Mouse (Mus musculus): ENCODE results near the gene Fndc3b. TPM values are rescaled to one million over a fixed set of nuclear protein-coding genes. Genes with fewer than 3 reads are reported as not detected.
A peak's percentile ranks its signal among the peaks of the same experiment; 100 is the strongest.

Fndc3b gene
- polyA plus RNA-seq, 1 experiment, result 0.78 TPM

- no peaks in the 10 kb centered on the region for H3K36me3 ChIP-seq (replicated peaks; ENCODE audit: low read length)
- no peaks in the 10 kb centered on the region for H3K4me1 ChIP-seq
- H3K27me3 ChIP-seq (replicated peaks), result no peaks in the 10 kb centered on the region
- no peak for TF ChIP-seq GATA1 (IDR thresholded peaks at IDR 0.05; ENCODE audit: borderline replicate concordance, low read length)
- TF ChIP-seq FLI1 (IDR thresholded peaks at IDR 0.05; ENCODE audit: low read length), result no peak
- H3K9me3 ChIP-seq, result peaks cover 7% of the 10 kb centered on the region; the same call in 1 of the 2 replicates
- no peak overlapping the region for H3K4me3 ChIP-seq (replicated peaks)
These were observed 156.8 kb downstream of the Fndc3b start for GRCm38 (mm10) chr3:27554325-27554724.

GRCm38 (mm10) chr3:27553781-27554180, 157.3 kb downstream of the Fndc3b start:
- TF ChIP-seq GATA1 (IDR thresholded peaks at IDR 0.05; ENCODE audit: borderline replicate concordance, low read length) (no peak), FLI1 (IDR thresholded peaks at IDR 0.05; ENCODE audit: low read length) (no peak)
- Histone ChIP-seq H3K36me3 (replicated peaks; ENCODE audit: low read length) (no peaks in the 10 kb centered on the region), H3K27me3 (replicated peaks) (no peaks in the 10 kb centered on the region), H3K9me3 (peaks cover 7% of the 10 kb centered on the region; the same call in 1 of the 2 replicates), H3K4me1 (no peaks in the 10 kb centered on the region), H3K4me3 (replicated peaks) (no peak overlapping the region)

- TF ChIP-seq FLI1 (IDR thresholded peaks at IDR 0.05; ENCODE audit: low read length), result no peak
- TF ChIP-seq GATA1 (IDR thresholded peaks at IDR 0.05; ENCODE audit: borderline replicate concordance, low read length), result no peak
- Histone ChIP-seq H3K27me3 (replicated peaks) (peaks cover 2% of the 10 kb centered on the region), H3K36me3 (replicated peaks; ENCODE audit: low read length) (no peaks in the 10 kb centered on the region), H3K9me3 (peaks cover 9% of the 10 kb centered on the region; the same call in 1 of the 2 replicates), H3K4me3 (replicated peaks) (no peak overlapping the region), H3K4me1 (no peaks in the 10 kb centered on the region)
These were observed 160.1 kb downstream of the Fndc3b start for GRCm38 (mm10) chr3:27551005-27551404.

GRCm38 (mm10) chr3:27550409-27550808, 160.7 kb downstream of the Fndc3b start:
- Histone ChIP-seq H3K4me1 (no peaks in the 10 kb centered on the region), H3K4me3 (replicated peaks) (no peak overlapping the region), H3K27me3 (replicated peaks) (peaks cover 2% of the 10 kb centered on the region), H3K36me3 (replicated peaks; ENCODE audit: low read length) (no peaks in the 10 kb centered on the region), H3K9me3 (peaks cover 9% of the 10 kb centered on the region; the same call in 1 of the 2 replicates)
- no peak for TF ChIP-seq GATA1 (IDR thresholded peaks at IDR 0.05; ENCODE audit: borderline replicate concordance, low read length)
- no peak for TF ChIP-seq FLI1 (IDR thresholded peaks at IDR 0.05; ENCODE audit: low read length)

GRCm38 (mm10) chr3:27545651-27546050, 165.5 kb downstream of the Fndc3b start:
- Histone ChIP-seq H3K4me1 (no peaks in the 10 kb centered on the region), H3K27me3 (replicated peaks) (peaks cover 2% of the 10 kb centered on the region), H3K36me3 (replicated peaks; ENCODE audit: low read length) (no peaks in the 10 kb centered on the region), H3K4me3 (replicated peaks) (no peak overlapping the region), H3K9me3 (0 out of 2 replicates have a peak, but pooled peaks cover 2% of the 10 kb centered on the region)
- TF ChIP-seq FLI1 (IDR thresholded peaks at IDR 0.05; ENCODE audit: low read length) (no peak), GATA1 (IDR thresholded peaks at IDR 0.05; ENCODE audit: borderline replicate concordance, low read length) (no peak)

GRCm38 (mm10) chr3:27544061-27544460, 167.0 kb downstream of the Fndc3b start:
- Histone ChIP-seq H3K4me1 (no peaks in the 10 kb centered on the region), H3K4me3 (replicated peaks) (no peak overlapping the region), H3K36me3 (replicated peaks; ENCODE audit: low read length) (no peaks in the 10 kb centered on the region), H3K9me3 (0 out of 2 replicates have a peak, but pooled peaks cover 2% of the 10 kb centered on the region), H3K27me3 (replicated peaks) (peaks cover 2% of the 10 kb centered on the region)
- TF ChIP-seq GATA1 (IDR thresholded peaks at IDR 0.05; ENCODE audit: borderline replicate concordance, low read length) (no peak), FLI1 (IDR thresholded peaks at IDR 0.05; ENCODE audit: low read length) (no peak)

GRCm38 (mm10) chr3:27541841-27542240, 169.3 kb downstream of the Fndc3b start:
- H3K27me3 ChIP-seq (replicated peaks), result peaks cover 2% of the 10 kb centered on the region
- TF ChIP-seq GATA1 (IDR thresholded peaks at IDR 0.05; ENCODE audit: borderline replicate concordance, low read length) (no peak), FLI1 (IDR thresholded peaks at IDR 0.05; ENCODE audit: low read length) (no peak)
- peak overlapping the region; percentile 23 for H3K4me3 ChIP-seq (replicated peaks)
- H3K36me3 ChIP-seq (replicated peaks; ENCODE audit: low read length), result no peaks in the 10 kb centered on the region
- no peaks in the 10 kb centered on the region for H3K4me1 ChIP-seq
- H3K9me3 ChIP-seq, result 0 out of 2 replicates have a peak, but pooled peaks cover 4% of the 10 kb centered on the region

- Histone ChIP-seq H3K4me3 (replicated peaks) (no peak overlapping the region), H3K36me3 (replicated peaks; ENCODE audit: low read length) (no peaks in the 10 kb centered on the region), H3K27me3 (replicated peaks) (no peaks in the 10 kb centered on the region), H3K4me1 (no peaks in the 10 kb centered on the region), H3K9me3 (0 out of 2 replicates have a peak, but pooled peaks cover 3% of the 10 kb centered on the region)
- TF ChIP-seq GATA1 (IDR thresholded peaks at IDR 0.05; ENCODE audit: borderline replicate concordance, low read length), result no peak
- TF ChIP-seq FLI1 (IDR thresholded peaks at IDR 0.05; ENCODE audit: low read length), result no peak
These were observed 169.9 kb downstream of the Fndc3b start for GRCm38 (mm10) chr3:27541181-27541580.

GRCm38 (mm10) chr3:27534208-27534607, 176.9 kb downstream of the Fndc3b start:
- TF ChIP-seq FLI1 (IDR thresholded peaks at IDR 0.05; ENCODE audit: low read length), result no peak
- no peak for TF ChIP-seq GATA1 (IDR thresholded peaks at IDR 0.05; ENCODE audit: borderline replicate concordance, low read length)
- Histone ChIP-seq H3K4me3 (replicated peaks) (no peak overlapping the region), H3K4me1 (no peaks in the 10 kb centered on the region), H3K36me3 (replicated peaks; ENCODE audit: low read length) (no peaks in the 10 kb centered on the region), H3K27me3 (replicated peaks) (no peaks in the 10 kb centered on the region), H3K9me3 (0 out of 2 replicates have a peak, but pooled peaks cover 3% of the 10 kb centered on the region)

GRCm38 (mm10) chr3:27533721-27534120, 177.4 kb downstream of the Fndc3b start:
- H3K36me3 ChIP-seq (replicated peaks; ENCODE audit: low read length), result no peaks in the 10 kb centered on the region
- TF ChIP-seq GATA1 (IDR thresholded peaks at IDR 0.05; ENCODE audit: borderline replicate concordance, low read length) (no peak), FLI1 (IDR thresholded peaks at IDR 0.05; ENCODE audit: low read length) (no peak)
- H3K4me3 ChIP-seq (replicated peaks), result no peak overlapping the region
- no peaks in the 10 kb centered on the region for H3K27me3 ChIP-seq (replicated peaks)
- H3K9me3 ChIP-seq, result 0 out of 2 replicates have a peak, but pooled peaks cover 3% of the 10 kb centered on the region
- no peaks in the 10 kb centered on the region for H3K4me1 ChIP-seq
